Mouse (Mus musculus) adrenal gland, postnatal 25 days (tissue): ENCODE measurements around the gene Hmgcl. TPM values are rescaled to one million over a fixed set of nuclear protein-coding genes. Genes with fewer than 3 reads are reported as not detected.
"Not testable (repeated sequence)": the region's sequence is repeated elsewhere in the genome, so short reads cannot be mapped to it uniquely, and the experiment has no call there.

Experiments used
- DNase-seq: peaks from one replicate; pipeline ENCODE4 v3.0.0; 2021; ENCODE audit warnings: mixed read lengths
- total RNA-seq: library from RNA; stranded (reverse); gene quantifications from 2 replicates; pipeline ENCODE4 v1.2.3, GENCODE M21; 2021

Gene Hmgcl
- total RNA-seq, 1 experiment from 2014 or later = 57.3 TPM

- DNase-seq = no peak
These were observed 19.4 kb upstream of the Hmgcl start for GRCm38 (mm10) chr4:135926861-135927260.

DNA sequence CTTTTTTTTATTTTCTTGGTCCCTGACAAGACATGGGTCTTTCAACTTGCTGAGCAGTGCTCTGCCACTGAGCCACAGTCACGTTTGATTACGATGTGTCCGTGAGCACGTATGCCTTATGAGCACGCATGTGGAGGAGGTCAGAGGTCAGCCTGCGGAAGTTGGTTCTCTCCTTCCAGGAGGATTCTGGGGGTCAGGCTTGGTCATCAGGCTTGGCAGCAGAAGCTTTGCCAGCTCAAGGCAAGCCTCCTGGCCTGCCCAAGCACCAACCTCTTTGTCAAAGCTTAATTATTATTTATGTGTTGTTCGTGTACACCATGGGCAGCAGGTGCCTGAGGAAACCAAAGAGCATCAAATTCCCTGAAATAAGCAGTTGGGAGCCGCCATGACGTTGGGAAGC lies 17.9 kb upstream of the Hmgcl start:
- no peak for DNase-seq

DNA sequence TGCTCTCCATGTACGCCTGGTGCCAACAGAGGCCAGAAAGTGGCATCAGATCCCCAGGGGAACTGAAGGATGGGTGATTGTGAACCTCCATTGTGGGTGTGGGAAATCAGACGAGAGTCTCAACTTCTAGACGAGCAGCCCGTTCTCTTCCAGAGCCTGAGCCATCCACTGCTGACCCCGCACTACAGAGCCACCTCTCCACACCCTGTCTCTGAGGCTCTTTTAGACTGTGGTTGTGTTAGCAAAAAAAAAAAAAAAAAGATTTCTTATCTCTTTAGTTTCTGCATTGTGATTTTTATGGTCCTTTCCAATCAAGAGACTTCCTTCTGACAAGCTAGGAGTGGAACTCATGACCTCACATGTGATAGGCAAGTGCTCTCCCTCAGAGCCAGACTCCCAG lies 16.8 kb upstream of the Hmgcl start:
- DNase-seq = no peak

GRCm38 (mm10) chr4:135929828-135930227 lies 16.4 kb upstream of the Hmgcl start:
- DNase-seq = no peak

- no peak for DNase-seq
These were observed 16.0 kb upstream of the Hmgcl start for GRCm38 (mm10) chr4:135930239-135930638.

DNA sequence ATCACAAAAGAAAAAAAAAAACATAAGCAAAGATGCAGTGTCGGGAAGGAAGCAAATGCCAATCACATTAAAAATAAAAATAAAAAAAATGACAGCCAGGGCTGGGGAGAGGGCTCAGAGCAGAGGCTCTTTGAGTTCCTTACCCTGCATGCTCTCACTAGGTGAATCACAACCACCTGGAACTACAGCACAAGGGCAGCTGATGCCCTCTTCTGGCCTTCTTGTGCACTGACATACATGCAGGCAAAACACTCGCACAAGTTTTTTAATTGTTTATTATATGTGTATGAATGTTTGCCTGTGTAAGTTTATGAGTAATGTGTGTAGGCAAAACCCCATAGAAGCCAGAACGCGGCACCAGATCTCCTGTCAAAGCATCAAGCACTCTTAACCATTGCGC lies 14.4 kb upstream of the Hmgcl start:
- no peak for DNase-seq

DNA sequence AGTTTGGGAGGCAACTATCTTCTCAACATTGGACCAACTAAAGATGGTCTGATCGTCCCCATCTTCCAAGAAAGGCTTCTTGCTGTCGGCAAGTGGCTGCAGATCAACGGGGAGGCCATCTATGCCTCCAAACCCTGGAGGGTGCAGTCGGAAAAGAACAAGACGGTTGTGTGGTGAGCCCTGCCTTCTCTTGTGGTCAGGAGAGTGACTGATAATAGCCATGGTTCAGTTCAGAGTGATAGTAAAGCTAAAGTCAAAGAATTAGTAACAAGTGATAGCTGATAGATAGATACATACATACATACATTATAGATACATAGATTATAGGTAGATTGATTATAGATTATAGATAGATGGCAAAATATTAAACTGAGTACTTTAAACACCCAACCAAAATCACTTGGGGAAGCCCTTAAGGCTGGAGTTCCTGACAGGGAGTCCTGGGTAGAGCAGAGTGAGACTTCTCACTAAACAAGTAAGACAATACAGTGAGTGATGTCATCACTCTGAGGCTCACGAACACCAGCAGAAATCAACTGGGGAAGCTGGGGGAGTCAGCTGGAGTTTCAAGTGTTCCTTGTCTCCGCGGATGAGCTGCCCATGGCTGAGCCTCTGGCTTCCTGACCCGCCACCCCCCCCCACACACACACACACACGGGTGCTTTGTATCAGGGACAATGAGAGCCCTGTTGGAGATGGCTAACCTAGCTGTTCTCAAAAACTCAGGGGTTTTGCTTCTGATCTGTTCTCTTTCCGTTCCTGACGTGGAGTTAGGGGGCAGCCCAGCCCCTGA lies 11.3 kb upstream of the Hmgcl start:
- no peak for DNase-seq

DNA sequence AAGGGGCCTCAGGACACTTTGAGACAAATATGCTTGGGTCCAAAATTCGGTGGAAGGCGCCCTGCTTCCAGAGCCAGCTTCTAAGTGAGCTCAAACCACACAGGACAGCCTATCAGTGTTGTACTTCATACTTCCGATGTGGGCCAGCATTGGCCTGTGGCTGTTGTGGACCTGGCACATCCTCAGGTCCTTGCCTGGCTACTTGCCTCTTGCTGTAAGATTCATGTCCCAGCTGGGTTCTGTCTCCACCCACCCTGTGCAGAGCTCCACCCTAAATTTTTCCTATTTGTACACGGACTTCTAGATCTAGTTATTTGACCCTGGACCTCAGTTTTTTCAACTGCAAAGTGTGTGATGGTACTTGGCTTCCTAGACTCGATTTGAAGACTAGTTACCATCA lies 10.7 kb upstream of the Hmgcl start:
- no peak for DNase-seq

DNA sequence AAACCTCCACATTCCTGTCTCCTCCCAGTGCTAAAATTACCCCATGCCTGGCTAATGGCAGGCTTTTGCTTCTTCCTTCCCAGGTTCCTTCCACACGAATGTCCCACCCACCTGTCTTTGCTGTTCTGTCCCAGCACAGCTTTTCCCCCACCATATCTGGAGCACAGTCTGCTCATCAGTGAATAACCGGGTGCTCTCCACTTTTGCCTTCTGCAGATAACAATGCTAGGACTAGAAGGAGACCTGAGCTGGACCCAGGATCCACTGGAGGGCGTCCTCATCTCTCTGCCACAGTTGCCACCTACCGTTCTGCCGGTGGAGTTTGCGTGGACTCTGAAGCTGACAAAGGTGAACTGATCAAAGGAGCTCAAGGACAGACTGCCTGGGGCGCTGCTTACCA lies 7.4 kb upstream of the Hmgcl start:
- DNase-seq = no peak

DNA sequence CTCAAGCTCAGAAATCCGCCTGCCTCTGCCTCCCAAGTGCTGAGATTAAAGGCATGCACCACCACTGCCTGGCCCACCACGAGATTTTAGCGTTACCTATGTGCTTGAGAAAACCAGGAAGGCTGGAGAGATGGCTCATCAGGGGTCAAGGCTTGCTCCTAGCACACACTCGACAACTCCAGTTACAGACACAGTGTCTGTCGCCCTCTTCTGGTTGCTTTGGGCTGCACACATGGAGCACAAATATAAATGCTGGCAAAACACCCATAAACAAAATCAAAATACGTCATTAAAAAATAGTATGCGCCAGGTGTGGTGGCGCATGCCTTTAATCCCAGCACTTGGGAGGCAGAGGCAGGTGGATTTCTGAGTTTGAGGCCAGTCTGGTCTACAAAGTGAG lies 5.2 kb upstream of the Hmgcl start:
- DNase-seq = not testable (repeated sequence)

DNA sequence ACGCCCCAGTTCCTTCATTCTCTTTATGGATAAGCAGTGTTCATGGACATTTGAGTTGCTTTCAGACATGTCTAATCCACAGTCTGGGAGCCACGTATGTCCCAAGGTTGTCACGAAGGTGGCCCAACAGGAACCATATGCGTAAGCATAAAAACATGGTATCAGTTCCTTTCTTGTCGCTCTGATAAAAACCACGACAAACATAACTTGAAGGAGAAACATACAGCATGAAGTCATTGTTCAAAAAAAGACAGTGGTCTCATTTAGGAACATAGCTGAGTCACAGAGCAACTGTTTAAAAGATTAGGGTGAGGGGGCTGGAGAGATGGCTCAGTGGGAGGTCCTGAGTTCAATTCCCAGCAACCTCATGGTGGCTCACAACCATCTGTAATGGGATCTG lies 4.1 kb upstream of the Hmgcl start:
- DNase-seq = no peak

DNA sequence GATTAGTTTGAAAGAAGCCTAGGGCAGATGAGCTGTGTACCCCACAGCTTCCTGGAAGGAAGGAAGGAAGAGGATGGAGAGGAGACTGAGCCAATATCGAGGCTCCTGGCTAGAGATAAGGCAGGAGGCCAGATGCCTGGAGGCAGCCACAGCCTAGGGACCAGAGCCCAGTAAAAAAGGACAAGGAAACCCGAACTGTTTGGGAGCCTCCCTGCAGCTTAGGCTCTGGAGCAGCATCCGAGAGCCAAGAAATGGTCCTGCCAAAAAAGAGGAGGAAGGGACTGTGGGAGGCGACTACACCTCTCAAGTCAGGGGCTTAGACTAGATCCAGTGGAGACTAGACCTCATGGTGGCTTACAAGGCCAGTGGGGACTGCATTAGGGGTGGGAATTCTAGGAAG lies 2.9 kb upstream of the Hmgcl start:
- DNase-seq = no peak

DNA sequence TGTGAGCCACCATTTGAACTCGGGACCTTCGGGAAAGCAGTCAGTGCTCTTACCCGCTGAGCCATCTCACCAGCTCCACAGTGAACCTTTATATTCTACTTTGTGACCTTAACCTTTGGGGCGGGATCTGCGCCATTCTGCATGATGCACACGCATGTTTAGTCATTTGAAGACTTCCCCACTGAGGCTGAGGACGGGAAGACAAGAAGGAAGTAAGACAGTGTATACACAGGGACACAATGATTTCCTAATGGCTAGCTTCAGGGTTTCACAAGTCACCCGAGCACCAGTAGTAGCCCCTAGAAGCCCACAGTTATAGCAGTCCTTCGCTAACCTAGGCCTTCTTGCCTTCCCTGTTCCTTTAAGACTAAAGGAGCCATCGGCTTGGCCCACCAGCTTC lies 542 bp upstream of the Hmgcl start:
- DNase-seq = no peak

DNA sequence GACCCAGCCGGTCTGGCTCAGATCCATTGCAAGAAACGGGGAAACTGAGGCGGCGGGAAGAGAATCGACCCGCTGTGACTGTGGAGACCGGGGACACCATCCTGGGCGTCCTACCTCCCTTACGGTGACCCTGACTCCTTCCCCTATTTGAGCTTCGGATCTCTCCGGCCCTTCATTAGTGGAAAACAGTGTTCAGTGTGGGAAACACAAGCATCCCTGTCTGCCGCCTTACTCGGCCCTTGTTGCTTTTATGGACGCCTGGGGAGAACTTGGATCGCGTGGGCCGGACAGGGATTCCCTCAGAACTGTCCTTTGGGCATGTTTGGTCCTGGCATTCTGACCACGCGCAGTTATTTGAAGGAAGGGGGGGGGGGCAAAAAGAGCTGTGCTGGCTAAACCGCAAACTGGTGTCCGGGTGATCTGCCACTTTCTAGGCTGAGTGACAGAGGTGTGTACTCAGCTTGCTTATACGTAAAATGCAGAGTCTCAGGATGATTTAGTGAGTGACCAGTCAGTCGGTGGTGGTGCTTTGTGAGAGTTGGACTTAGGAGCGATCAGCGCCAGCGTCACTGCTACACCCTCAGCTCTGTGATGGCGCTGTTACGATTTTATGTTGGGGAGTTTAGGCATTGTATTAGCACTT lies 532 bp downstream of the Hmgcl start:
- DNase-seq = no peak

GRCm38 (mm10) chr4:135948142-135948541 lies 1.9 kb downstream of the Hmgcl start:
- no peak for DNase-seq

DNA sequence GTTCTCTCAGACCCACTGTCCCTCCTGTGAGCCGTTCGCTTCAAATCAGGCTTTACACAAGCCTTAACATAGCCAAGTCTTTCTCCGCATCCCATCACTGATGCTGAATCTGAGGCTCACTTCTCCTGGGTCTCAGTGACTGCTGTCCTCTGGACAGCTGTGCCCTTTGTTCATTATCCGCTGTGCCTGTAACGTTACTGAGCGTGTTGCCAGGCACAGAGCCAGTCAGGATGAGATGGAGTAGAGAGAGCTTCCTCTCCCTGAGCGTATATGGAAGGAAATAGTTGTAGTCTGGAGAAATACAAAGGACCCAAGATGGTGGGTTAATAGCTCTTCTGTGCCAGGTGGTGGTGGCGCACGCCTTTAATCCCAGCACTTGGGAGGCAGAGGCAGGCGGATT lies 3.2 kb downstream of the Hmgcl start:
- DNase-seq = no peak

DNA sequence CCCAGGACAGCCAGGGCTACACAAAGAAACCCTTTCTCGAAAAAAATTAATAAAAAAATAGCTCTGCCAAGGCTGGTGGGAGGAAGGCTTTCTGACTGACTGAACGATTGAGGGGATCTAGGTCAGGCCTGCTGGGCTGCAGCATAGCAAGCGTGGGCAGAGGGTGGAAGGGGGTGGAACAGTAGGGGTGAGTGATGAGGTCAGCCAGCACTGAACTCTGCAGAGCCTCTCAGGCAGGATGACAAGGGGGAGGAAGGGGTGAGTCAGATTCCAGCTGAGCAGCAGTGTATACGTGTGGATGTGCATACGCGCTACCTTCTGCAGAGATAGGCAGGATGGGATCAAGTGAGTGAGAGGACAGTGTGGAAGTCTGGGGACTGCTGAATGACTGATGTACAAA lies 3.7 kb downstream of the Hmgcl start:
- no peak for DNase-seq

DNA sequence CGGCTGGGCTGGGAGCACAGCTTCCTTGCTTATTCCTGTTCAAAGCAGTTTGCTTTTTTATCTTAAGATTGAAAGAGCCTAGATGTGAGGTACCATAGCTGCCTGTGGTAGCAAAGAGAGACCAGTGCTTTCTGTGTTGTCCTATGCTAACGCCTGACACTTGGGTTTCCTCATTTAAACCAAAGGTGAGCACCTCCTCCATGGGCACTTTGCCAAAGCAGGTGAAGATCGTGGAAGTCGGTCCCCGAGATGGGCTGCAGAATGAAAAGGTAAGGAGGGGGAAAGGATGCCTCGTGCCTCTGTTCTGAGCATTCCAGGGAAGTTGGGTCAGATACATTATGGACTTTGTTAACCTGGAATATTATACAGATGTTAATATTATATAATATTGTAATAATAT lies 4.1 kb downstream of the Hmgcl start:
- no peak for DNase-seq

DNA sequence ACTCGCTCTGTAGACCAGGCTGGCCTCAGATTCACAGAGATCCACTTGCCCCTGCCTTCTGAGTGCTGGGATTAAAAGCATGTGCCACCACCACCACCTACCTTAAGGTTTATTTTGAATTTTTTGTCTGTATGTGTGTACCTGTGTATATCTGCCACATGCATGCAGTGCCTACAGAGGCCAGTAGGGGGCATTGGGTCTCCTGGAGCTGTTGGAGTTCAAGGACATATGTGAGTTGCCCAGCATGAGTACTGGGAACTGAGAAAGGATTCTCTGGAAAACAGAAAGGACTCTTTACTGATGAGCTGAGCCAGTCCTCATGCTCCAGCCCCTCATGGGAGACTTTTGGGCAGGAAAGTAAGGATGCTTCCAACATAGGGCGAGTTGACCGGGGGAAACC lies 5.3 kb downstream of the Hmgcl start:
- no peak for DNase-seq

DNA sequence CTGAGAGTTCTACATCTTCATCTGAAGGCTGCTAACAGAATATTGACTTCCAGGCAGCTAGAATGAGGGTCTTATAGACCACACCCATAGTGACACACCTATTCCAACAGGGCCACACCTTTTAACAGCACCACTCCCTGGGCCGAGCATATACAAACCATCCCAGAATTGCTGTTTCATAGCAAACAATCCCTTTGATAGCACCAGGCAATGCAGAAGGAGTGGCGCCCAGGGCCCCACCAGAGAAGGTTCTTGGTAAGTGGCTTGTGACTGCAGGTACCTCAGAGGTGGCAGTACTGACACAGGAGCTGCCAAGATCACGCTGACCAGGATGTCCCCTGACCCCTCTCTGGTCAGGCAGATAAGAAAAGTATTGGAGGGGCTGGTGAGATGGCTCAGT lies 6.9 kb downstream of the Hmgcl start:
- DNase-seq = no peak

DNA sequence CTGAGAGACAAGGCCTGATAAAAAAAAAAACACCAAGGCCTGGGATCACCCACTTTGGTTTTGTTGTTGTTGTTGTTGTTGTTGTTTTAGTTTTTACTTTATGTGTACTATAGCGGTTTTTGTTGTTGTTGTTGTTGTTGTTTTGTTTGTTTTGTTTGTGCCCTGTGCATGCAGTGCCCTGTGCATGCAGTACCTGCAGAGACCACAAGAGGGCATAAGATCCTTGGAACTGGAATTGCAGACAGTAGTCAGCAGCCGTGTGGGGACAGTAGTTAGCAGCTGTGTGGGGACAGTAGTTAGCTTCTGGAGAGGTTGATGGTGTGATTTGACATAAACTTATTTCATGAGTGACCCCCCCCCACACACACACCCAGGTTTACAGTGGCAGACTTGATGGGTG lies 8.0 kb downstream of the Hmgcl start:
- peak; percentile 70 for DNase-seq

DNA sequence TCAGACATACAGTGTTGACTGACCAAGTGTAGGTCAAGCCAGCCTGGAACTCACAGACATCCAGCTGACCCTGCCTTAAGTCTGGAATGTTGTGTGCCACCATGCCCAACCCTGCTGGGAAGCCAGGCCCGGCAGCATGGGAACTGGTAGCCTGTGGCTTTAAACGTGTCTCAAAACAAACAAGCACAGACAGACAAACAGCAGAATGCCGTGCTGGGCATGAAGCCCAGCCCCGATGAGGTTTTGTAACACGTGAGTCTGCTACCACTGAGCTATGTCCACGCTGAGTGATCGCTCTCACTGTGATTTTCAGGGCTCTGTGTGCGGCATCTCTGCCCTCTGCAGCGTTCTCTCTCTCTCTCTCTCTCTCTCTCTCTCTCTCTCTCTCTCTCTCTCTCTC lies 9.6 kb downstream of the Hmgcl start:
- no peak for DNase-seq

- no peak for DNase-seq
These were observed 12.1 kb downstream of the Hmgcl start for GRCm38 (mm10) chr4:135958354-135958753.

- peak; percentile 81 for DNase-seq
These were observed 14.5 kb downstream of the Hmgcl start for GRCm38 (mm10) chr4:135960717-135961116.
